Mouse (Mus musculus) C2C12 (cell line): ENCODE data around the gene Inip. TPM values are rescaled to one million over a fixed set of nuclear protein-coding genes. Genes with fewer than 3 reads are reported as not detected.

Experiments
- H3K27me3 ChIP-seq: one replicate; pipeline ENCODE4 v1.6.1; 2011; ENCODE audit not compliant: control insufficient read depth, insufficient read depth, insufficient read length
- H3K36me3 ChIP-seq: one replicate; pipeline ENCODE4 v1.6.1; 2011; ENCODE audit not compliant: control insufficient read depth, insufficient read depth
- H3K4me3 ChIP-seq: one replicate; pipeline ENCODE4 v1.5.1; 2011; ENCODE audit warnings: mild to moderate bottlenecking, control low read depth; ENCODE audit not compliant: poor library complexity, insufficient read depth, severe bottlenecking
- H3K79me2 ChIP-seq: one replicate; pipeline ENCODE4 v1.6.1; 2011; ENCODE audit not compliant: control insufficient read depth, insufficient read depth
- H3K79me3 ChIP-seq: one replicate; pipeline ENCODE4 v1.6.1; 2011; ENCODE audit warnings: low read depth, control low read depth
- H3ac ChIP-seq: one replicate; pipeline ENCODE3; 2011; ENCODE audit warnings: low read depth; ENCODE audit not compliant: control insufficient read depth, insufficient read length
- CEBPB ChIP-seq: IDR thresholded peaks from one replicate; pipeline ENCODE4 v1.6.1; 2011; ENCODE audit warnings: low read depth, mild to moderate bottlenecking, control low read depth, moderate library complexity
- CTCF ChIP-seq: IDR thresholded peaks from one replicate; pipeline ENCODE4 v1.5.1; 2011; ENCODE audit not compliant: control insufficient read depth, insufficient read depth, insufficient read length
- FOSL1 ChIP-seq: IDR thresholded peaks from one replicate; pipeline ENCODE4 v1.8.0; 2011; ENCODE audit warnings: mild to moderate bottlenecking, low read length; ENCODE audit not compliant: poor library complexity, insufficient read depth, severe bottlenecking
- MAX ChIP-seq: IDR thresholded peaks from one replicate; pipeline ENCODE4 v1.6.1; 2011; ENCODE audit warnings: mild to moderate bottlenecking, control low read depth
- MYOD1 ChIP-seq: IDR thresholded peaks from one replicate; pipeline ENCODE4 v1.6.1; 2011; ENCODE audit warnings: low read depth; ENCODE audit not compliant: control insufficient read depth, insufficient read length
- MYOG ChIP-seq: IDR thresholded peaks from one replicate; pipeline ENCODE4 v1.6.1; 2011; ENCODE audit not compliant: control insufficient read depth, insufficient read length; ENCODE audit errors: extremely low read depth
- USF1 ChIP-seq: IDR thresholded peaks from one replicate; pipeline ENCODE4 v1.6.1; 2011; ENCODE audit warnings: low read depth, mild to moderate bottlenecking, control low read depth, moderate library complexity
- long read RNA-seq, 2 experiments: library from polyadenylated mRNA; unstranded; transcript quantifications; one replicate each; pipeline ENCODE4 v2.0.0; 2019 to 2020
- polyA plus RNA-seq: library from polyadenylated mRNA; unstranded; fragments of >200 nt; fragmentation: generic; extraction: Trizol; gene quantifications from one replicate; pipeline ENCODE4 v1.2.1, GENCODE M21; 2012; ENCODE audit warnings: missing spikeins

The Inip gene
- 12.9 TPM for polyA plus RNA-seq
- long read RNA-seq, experiment 1, transcript Inip-201 (5 exons, 3,237 nt): major isoform, 13 of 29 reads
- long read RNA-seq, experiment 1, transcript Inip-202 (4 exons, 1,438 nt): minor isoform, 9 of 29 reads
- long read RNA-seq, experiment 1, partial matches to known transcripts: 1 of 29 reads
- long read RNA-seq, experiment 1, other reads (novel, unspliced or antisense): 3 of 29 reads
- long read RNA-seq, experiment 2, transcript Inip-201 (5 exons, 3,237 nt): major isoform, 51 of 109 reads
- long read RNA-seq, experiment 2, transcript Inip-202 (4 exons, 1,438 nt): minor isoform, 47 of 109 reads
- long read RNA-seq, experiment 2, partial matches to known transcripts: 0 of 109 reads
- long read RNA-seq, experiment 2, other reads (novel, unspliced or antisense): 8 of 109 reads

GRCm38 (mm10) chr4:59801489-59801888 is at the start of gene Inip:
Gene Inip (minus strand): TSS chr4:59801589.
- TF ChIP-seq CEBPB (no peak), MYOD1 (no peak), FOSL1 (no peak), CTCF (no peak), MYOG (no peak), MAX (no peak), USF1 (no peak)
- Histone ChIP-seq H3K4me3 (no peak within 1 kb of the TSS), H3K36me3 (no peaks in the 10 kb centered on the region), H3K79me2 (peaks cover 4% of the 10 kb centered on the region), H3K27me3 (no peaks in the 10 kb centered on the region), H3K79me3 (no peaks in the 10 kb centered on the region), H3ac (peak within 1 kb of the TSS; percentile 27)

DNA sequence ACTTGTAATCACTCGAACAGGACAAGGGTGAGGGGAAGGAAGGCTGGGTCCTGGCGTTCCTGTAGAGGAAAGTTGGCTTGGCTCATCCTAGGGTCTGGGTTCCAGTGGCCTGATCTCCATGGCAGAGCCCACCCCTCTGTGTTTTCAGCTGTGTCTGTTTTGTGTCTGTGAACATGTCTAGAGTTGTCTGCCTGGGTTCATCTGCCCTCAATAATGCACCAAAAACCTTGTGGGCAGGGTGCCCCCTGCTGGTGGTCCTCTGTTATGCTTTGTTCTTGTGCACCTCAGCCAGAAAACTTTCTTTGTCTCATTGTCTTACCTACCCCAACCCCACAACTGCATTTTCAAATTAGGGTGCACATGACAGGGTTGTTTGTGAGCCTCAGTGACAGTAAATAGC is 48.8 kb upstream of the Inip start:
- Histone ChIP-seq H3K4me3 (no peak overlapping the region), H3K79me3 (no peaks in the 10 kb centered on the region), H3K79me2 (no peaks in the 10 kb centered on the region), H3ac (no peak overlapping the region), H3K27me3 (no peaks in the 10 kb centered on the region), H3K36me3 (no peaks in the 10 kb centered on the region)
- TF ChIP-seq MYOG (no peak), CTCF (peak; percentile 46)

- no peak overlapping the region for H3ac ChIP-seq
- no peaks in the 10 kb centered on the region for H3K79me3 ChIP-seq
- no peak overlapping the region for H3K4me3 ChIP-seq
These were observed 46.1 kb upstream of the Inip start for GRCm38 (mm10) chr4:59847447-59847846.

DNA sequence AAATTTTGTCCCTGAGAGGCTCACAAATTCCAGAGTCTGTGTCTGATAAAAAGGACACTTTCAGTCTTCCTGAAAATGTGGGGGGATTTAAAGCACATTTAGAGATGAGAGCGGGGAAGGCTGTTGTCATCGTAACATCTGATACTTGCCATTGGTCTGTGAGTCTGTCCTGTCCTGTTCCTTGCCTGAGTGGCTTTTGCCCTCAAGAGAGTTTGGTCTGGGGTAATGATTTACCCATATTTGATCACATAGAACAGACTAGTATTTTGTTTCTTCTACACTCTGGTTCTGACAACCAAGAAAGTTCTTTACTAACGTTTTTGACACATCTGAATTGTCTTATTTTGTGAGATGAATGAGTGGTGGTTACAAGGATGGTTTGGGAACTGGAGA is 43.9 kb upstream of the Inip start:
- no peaks in the 10 kb centered on the region for H3K27me3 ChIP-seq
- H3K36me3 ChIP-seq: no peaks in the 10 kb centered on the region
- H3ac ChIP-seq: no peak overlapping the region
- H3K79me2 ChIP-seq: no peaks in the 10 kb centered on the region
- TF ChIP-seq MYOD1 (no peak), MYOG (no peak), FOSL1 (no peak), CEBPB (no peak), MAX (no peak), USF1 (no peak), CTCF (no peak)
- H3K4me3 ChIP-seq: no peak overlapping the region
- no peaks in the 10 kb centered on the region for H3K79me3 ChIP-seq

More at GRCm38 (mm10) chr4:59847447-59847846, 46.1 kb upstream of the Inip start:
- Histone ChIP-seq H3K79me2 (no peaks in the 10 kb centered on the region), H3K36me3 (no peaks in the 10 kb centered on the region), H3K27me3 (no peaks in the 10 kb centered on the region)
- no peak for TF ChIP-seq MYOG
- no peak for TF ChIP-seq USF1
- no peak for TF ChIP-seq CTCF
- TF ChIP-seq MAX: no peak

- no peak for TF ChIP-seq MYOD1
- TF ChIP-seq MAX: no peak
- TF ChIP-seq CEBPB: no peak
- TF ChIP-seq CTCF: no peak
- no peak for TF ChIP-seq FOSL1
- Histone ChIP-seq H3K36me3 (no peaks in the 10 kb centered on the region), H3K4me3 (no peak overlapping the region), H3K79me2 (no peaks in the 10 kb centered on the region), H3ac (no peak overlapping the region), H3K79me3 (no peaks in the 10 kb centered on the region), H3K27me3 (no peaks in the 10 kb centered on the region)
These were observed 43.3 kb upstream of the Inip start for GRCm38 (mm10) chr4:59844460-59845244.

DNA sequence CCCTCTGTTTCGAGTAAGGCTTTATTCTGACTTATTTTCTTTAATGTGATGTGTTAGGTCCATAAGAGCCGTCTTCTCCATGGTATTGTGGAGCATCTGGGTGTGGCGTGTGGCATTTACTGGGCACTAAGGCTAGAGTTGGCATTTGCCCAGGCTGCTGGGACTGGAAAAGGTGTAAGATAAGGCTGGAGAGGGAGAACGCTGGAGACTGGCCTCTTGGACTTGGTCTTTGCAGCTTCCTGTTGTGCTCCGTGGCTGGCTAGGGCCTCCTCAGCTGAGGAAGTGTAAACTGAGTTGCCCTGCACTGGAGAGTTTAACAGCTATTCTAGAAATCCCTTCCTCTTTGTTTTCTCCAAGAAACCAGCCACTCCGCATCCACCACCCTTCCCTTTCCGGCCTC is 36.3 kb upstream of the Inip start:
- Histone ChIP-seq H3K36me3 (no peaks in the 10 kb centered on the region), H3K27me3 (no peaks in the 10 kb centered on the region), H3ac (no peak overlapping the region), H3K79me2 (no peaks in the 10 kb centered on the region), H3K4me3 (no peak overlapping the region), H3K79me3 (no peaks in the 10 kb centered on the region)
- TF ChIP-seq MAX (no peak), MYOG (no peak), USF1 (no peak), CTCF (no peak), FOSL1 (no peak), MYOD1 (no peak), CEBPB (no peak)
